Mouse (Mus musculus): ENCODE measurements around the gene Fxr2.

DNA sequence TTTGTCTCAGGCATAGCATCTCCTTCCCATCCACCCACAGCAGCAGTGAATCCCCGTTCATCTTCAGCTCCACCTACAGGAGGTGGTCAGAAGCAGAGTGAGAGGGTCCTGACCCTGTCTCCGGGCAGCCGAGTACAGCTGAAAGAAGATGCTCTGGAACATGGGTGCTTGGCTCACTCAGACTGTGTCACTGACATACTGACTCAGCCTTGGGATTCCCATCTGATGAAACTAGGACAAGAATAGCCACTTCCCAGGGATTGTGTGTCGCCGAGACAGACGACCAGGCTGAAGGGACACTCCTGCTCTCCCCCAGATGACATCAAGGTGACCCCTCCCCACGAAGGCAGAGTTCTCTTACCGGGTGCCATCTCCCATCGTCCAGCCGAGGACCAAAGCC is 16.0 kb upstream of the Fxr2 start:
- TF ChIP-seq CTCF (IDR thresholded peaks at IDR 0.05; ENCODE audit: extremely low read depth, insufficient read depth, low read length) (no peak), POLR2A (IDR thresholded peaks at IDR 0.05; ENCODE audit: extremely low read depth, insufficient read depth, low read length) (no peak)

Measured in cortical plate, adult 2 months (tissue).